Comparison of ENCODE assay signal across 16 mouse cellular contexts in genomic region chr7:4655393-4655792, GRCm38 (mm10). TPM values are rescaled to one million over a fixed set of nuclear protein-coding genes. Genes with fewer than 3 reads are reported as not detected.
DNase-seq lines count a peak whose midpoint lies in the region; ATAC-seq and TF ChIP-seq lines count a peak whose summit lies in the region.
"Had no signal": no experiment of that assay in that cellular context is flagged by ENCODE, and none has a peak within 500 bp of the region (broad histone marks: within the 10 kb centered on the region; RNA-seq: fewer than 3 reads in every experiment).

No protein-coding gene starts in this region.

- 0 out of 2 replicates have a peak, but pooled peaks cover 6% of the 10 kb centered on the region for H3K4me1 ChIP-seq in lung, embryonic 14.5 days (ENCODE audit: insufficient read depth)
- H3K4me1 ChIP-seq in lung, postnatal 0 days (ENCODE audit: insufficient read depth, low read depth, low read length): peaks cover 19% of the 10 kb centered on the region; the same call in 1 of the 2 replicates
- peaks cover 80% of the 10 kb centered on the region for H3K4me1 ChIP-seq in liver, embryonic 15.5 days (replicated peaks)

- H3K9ac ChIP-seq in lung, embryonic 14.5 days: 0 out of 2 replicates have a peak overlapping the region, but pooled peaks have one; percentile 14
- H3K9ac ChIP-seq in lung, postnatal 0 days (replicated peaks; ENCODE audit: low read depth): no peak overlapping the region
- H3K9ac ChIP-seq in liver, embryonic 15.5 days: no peak overlapping the region
- H3K9ac ChIP-seq: midbrain, embryonic 12.5 days; neural tube, embryonic 12.5 days had no signal

- no peak overlapping the region for H3K4me2 ChIP-seq in lung, embryonic 14.5 days
- H3K4me2 ChIP-seq in lung, postnatal 0 days (replicated peaks; ENCODE audit: low read depth, low read length): no peak overlapping the region
- H3K4me2 ChIP-seq in liver, embryonic 15.5 days: peak overlapping the region; percentile 96; the same call in 1 of the 2 replicates
- H3K4me2 ChIP-seq: midbrain, embryonic 12.5 days; neural tube, embryonic 12.5 days had no signal

- H3K4me3 ChIP-seq in lung, embryonic 14.5 days (ENCODE audit: low read depth, low read length): no peak overlapping the region
- no peak overlapping the region for H3K4me3 ChIP-seq in lung, postnatal 0 days (ENCODE audit: low read depth, low read length)
- no peak overlapping the region for H3K4me3 ChIP-seq in liver, embryonic 15.5 days (replicated peaks)
- H3K4me3 ChIP-seq: embryonic facial prominence, embryonic 10.5 days; neural tube, embryonic 12.5 days had no signal

- WGBS in lung, embryonic 14.5 days: 87% methylated on average over 4 of the region's 4 CpGs
- 77% methylated on average over 4 of the region's 4 CpGs for WGBS in lung, postnatal 0 days
- 57% methylated on average over 4 of the region's 4 CpGs for WGBS in liver, embryonic 15.5 days (ENCODE audit: insufficient replicate concordance)

- no peaks in the 10 kb centered on the region for H3K9me3 ChIP-seq in lung, embryonic 14.5 days (ENCODE audit: low read depth, low read length)
- no peaks in the 10 kb centered on the region for H3K9me3 ChIP-seq in lung, postnatal 0 days (ENCODE audit: low read length)
- no peaks in the 10 kb centered on the region for H3K9me3 ChIP-seq in liver, embryonic 15.5 days (replicated peaks)
- H3K9me3 ChIP-seq: embryonic facial prominence, embryonic 10.5 days; midbrain, embryonic 12.5 days; neural tube, embryonic 12.5 days had no signal

- no peak for ATAC-seq in lung, embryonic 14.5 days (ENCODE audit: insufficient read depth)
- no peak for ATAC-seq in lung, postnatal 0 days
- ATAC-seq in liver, embryonic 15.5 days (ENCODE audit: insufficient read depth): no peak

- H3K36me3 ChIP-seq in lung, embryonic 14.5 days (ENCODE audit: insufficient read depth): peaks cover 15% of the 10 kb centered on the region; the same call in 1 of the 2 replicates
- H3K36me3 ChIP-seq in lung, postnatal 0 days (ENCODE audit: insufficient read depth, low read length): no peaks in the 10 kb centered on the region
- H3K36me3 ChIP-seq in liver, embryonic 15.5 days (replicated peaks): peaks cover 40% of the 10 kb centered on the region

- DNase-seq in lung, embryonic 14.5 days: no peak
- no peak for DNase-seq in lung, postnatal 0 days (ENCODE audit: low spot score)
- peak; percentile 50 for DNase-seq in T-cell, adult 2 months (ENCODE audit: low spot score)
- DNase-seq in thymus, postnatal 14 days: peak; percentile 69
- no peak for DNase-seq in ovary, adult 18-20 months (ENCODE audit: low spot score)
- no peak for DNase-seq in adrenal gland, postnatal 14 days
- no peak for DNase-seq in right cerebral cortex, adult 18-20 months
- DNase-seq: cerebellum, adult 9-11 months; kidney, adult 8-10 months; left cerebral cortex, postnatal 4 days; lung, postnatal 10 days had no signal

- no peak for TF ChIP-seq CTCF in lung, embryonic 14.5 days (IDR thresholded peaks at IDR 0.05; ENCODE audit: low read depth)
- no peak for TF ChIP-seq CTCF in lung, postnatal 0 days (IDR thresholded peaks at IDR 0.05)

- H3K27ac ChIP-seq in lung, embryonic 14.5 days (ENCODE audit: low read depth): no peak overlapping the region
- no peak overlapping the region for H3K27ac ChIP-seq in lung, postnatal 0 days (ENCODE audit: low read length)
- H3K27ac ChIP-seq in liver, embryonic 15.5 days (replicated peaks): no peak overlapping the region
- H3K27ac ChIP-seq: embryonic facial prominence, embryonic 10.5 days; midbrain, embryonic 12.5 days; neural tube, embryonic 12.5 days had no signal

- TF ChIP-seq EP300 in lung, postnatal 0 days (IDR thresholded peaks at IDR 0.05): no peak

- no peaks in the 10 kb centered on the region for H3K27me3 ChIP-seq in lung, embryonic 14.5 days (ENCODE audit: insufficient read depth, low read length)
- H3K27me3 ChIP-seq in lung, postnatal 0 days (replicated peaks; ENCODE audit: insufficient read depth, low read length): no peaks in the 10 kb centered on the region
- no peaks in the 10 kb centered on the region for H3K27me3 ChIP-seq in liver, embryonic 15.5 days
- H3K27me3 ChIP-seq: midbrain, embryonic 12.5 days; neural tube, embryonic 12.5 days had no signal

RNA-seq across cellular contexts. Expression of gene Ppp6r1, which starts 3.4 kb away (rescaled TPM):
- polyA plus RNA-seq in lung, embryonic 14.5 days (2014; fragmentation: Nextera tagmentation; extraction: Ambion mirVana): 7.6 and 7.8 TPM in 2 replicates
- polyA plus RNA-seq in lung, postnatal 0 days (2015; fragmentation: Nextera tagmentation; extraction: Ambion mirVana): 6.8 and 7.5 TPM in 2 replicates
- polyA plus RNA-seq in liver, embryonic 15.5 days (2015; fragmentation: Nextera tagmentation; extraction: Ambion mirVana): 6.5 and 8.1 TPM in 2 replicates
- total RNA-seq in adrenal gland, postnatal 14 days (2021): 80.9 and 86.1 TPM in 2 replicates

RNA-seq across cellular contexts. Expression of gene Tmem86b, which starts 24.2 kb away (rescaled TPM):
- 1.0 and 1.3 TPM in 2 replicates for polyA plus RNA-seq in lung, embryonic 14.5 days (2014; fragmentation: Nextera tagmentation; extraction: Ambion mirVana)
- 0.90 and 0.91 TPM in 2 replicates for polyA plus RNA-seq in lung, postnatal 0 days (2015; fragmentation: Nextera tagmentation; extraction: Ambion mirVana)
- 34.4 and 39.1 TPM in 2 replicates for polyA plus RNA-seq in liver, embryonic 15.5 days (2015; fragmentation: Nextera tagmentation; extraction: Ambion mirVana)
- total RNA-seq in adrenal gland, postnatal 14 days (2021): 8.8 and 16.2 TPM in 2 replicates

RNA-seq across cellular contexts. Expression of gene Hspbp1, which starts 29.5 kb away (rescaled TPM):
- polyA plus RNA-seq in lung, embryonic 14.5 days (2014; fragmentation: Nextera tagmentation; extraction: Ambion mirVana): 94.0 and 98.5 TPM in 2 replicates
- 49.7 and 54.4 TPM in 2 replicates for polyA plus RNA-seq in lung, postnatal 0 days (2015; fragmentation: Nextera tagmentation; extraction: Ambion mirVana)
- polyA plus RNA-seq in liver, embryonic 15.5 days (2015; fragmentation: Nextera tagmentation; extraction: Ambion mirVana): 54.4 and 58.1 TPM in 2 replicates
- total RNA-seq in adrenal gland, postnatal 14 days (2021): 34.0 and 37.9 TPM in 2 replicates

RNA-seq across cellular contexts. Expression of gene Brsk1, which starts 35.0 kb away (rescaled TPM):
- 1.4 and 1.6 TPM in 2 replicates for polyA plus RNA-seq in lung, embryonic 14.5 days (2014; fragmentation: Nextera tagmentation; extraction: Ambion mirVana)
- 0.31 and 0.45 TPM in 2 replicates for polyA plus RNA-seq in lung, postnatal 0 days (2015; fragmentation: Nextera tagmentation; extraction: Ambion mirVana)
- polyA plus RNA-seq in liver, embryonic 15.5 days (2015; fragmentation: Nextera tagmentation; extraction: Ambion mirVana): 0.03 and 0.12 TPM in 2 replicates
- total RNA-seq in adrenal gland, postnatal 14 days (2021): 6.0 and 8.4 TPM in 2 replicates

RNA-seq across cellular contexts. Expression of gene Ptprh, which starts 51.6 kb away (rescaled TPM):
- not detected in 2 replicates for polyA plus RNA-seq in lung, embryonic 14.5 days (2014; fragmentation: Nextera tagmentation; extraction: Ambion mirVana)
- polyA plus RNA-seq in lung, postnatal 0 days (2015; fragmentation: Nextera tagmentation; extraction: Ambion mirVana): not detected in 2 replicates
- not detected in 2 replicates for polyA plus RNA-seq in liver, embryonic 15.5 days (2015; fragmentation: Nextera tagmentation; extraction: Ambion mirVana)
- total RNA-seq in adrenal gland, postnatal 14 days (2021): not detected in 2 replicates
- polyA plus RNA-seq: embryonic facial prominence, embryonic 10.5 days; hindbrain, embryonic 11.5 days; neural tube, embryonic 12.5 days had no signal

Comparison
In these comparisons a context has a peak if more than half of its experiments do, and no peak if none do; other contexts are left out.
1. DNase-seq: peak in T-cell, adult 2 months (single experiment) and thymus, postnatal 14 days (single experiment); none in lung, embryonic 14.5 days (single experiment), lung, postnatal 0 days (single experiment), ovary, adult 18-20 months (single experiment), adrenal gland, postnatal 14 days (single experiment) and right cerebral cortex, adult 18-20 months (single experiment).
2. RNA of gene Tmem86b, which starts 24.2 kb away (polyA plus RNA-seq): 34.4 to 39.1 TPM in liver, embryonic 15.5 days; 1.0 to 1.3 TPM in lung, embryonic 14.5 days and 0.90 to 0.91 TPM in lung, postnatal 0 days; every median in the first group is over 10 times any median in the second.